Mouse (Mus musculus) forebrain, embryonic 13.5 days (tissue): Measurements from ENCODE around the gene Fam98a. TPM values are rescaled to one million over a fixed set of nuclear protein-coding genes. Genes with fewer than 3 reads are reported as not detected.

ENCODE experiments used
- ATAC-seq: fragments of 200-750 bp; cut with Nextera tagmentation; 2 replicates; pipeline ENCODE4 v1.8.0; 2017
- H3K27ac ChIP-seq: fragments of 300-500 bp; sonication (generic); 2 replicates; pipeline ENCODE4 v1.5.1; 2015; ENCODE audit warnings: inconsistent platforms, mild to moderate bottlenecking, moderate library complexity
- H3K27me3 ChIP-seq: fragments of 300-500 bp; sonication (generic); 2 replicates; pipeline ENCODE4 v1.6.1; 2015; ENCODE audit warnings: mild to moderate bottlenecking, inconsistent platforms
- H3K36me3 ChIP-seq: fragments of 300-500 bp; sonication (generic); 2 replicates; pipeline ENCODE4 v1.6.1; 2015; ENCODE audit warnings: mild to moderate bottlenecking, inconsistent platforms; ENCODE audit not compliant: poor library complexity, severe bottlenecking
- H3K4me1 ChIP-seq: fragments of 300-500 bp; sonication (generic); 2 replicates; pipeline ENCODE4 v1.6.1; 2015; ENCODE audit warnings: inconsistent platforms
- H3K4me2 ChIP-seq: fragments of 300-500 bp; sonication (generic); 2 replicates; pipeline ENCODE4 v1.6.1; 2015; ENCODE audit warnings: inconsistent platforms, mild to moderate bottlenecking, moderate library complexity
- H3K4me3 ChIP-seq: fragments of 300-500 bp; sonication (generic); 2 replicates; pipeline ENCODE4 v1.5.1; 2015; ENCODE audit warnings: mild to moderate bottlenecking, inconsistent platforms
- H3K9ac ChIP-seq: fragments of 300-500 bp; sonication (generic); 2 replicates; pipeline ENCODE4 v1.6.1; 2015; ENCODE audit warnings: mild to moderate bottlenecking, inconsistent platforms
- H3K9me3 ChIP-seq: fragments of 300-500 bp; sonication (generic); replicated peaks from 2 replicates; pipeline ENCODE4 v1.6.1; 2016; ENCODE audit warnings: inconsistent platforms
- WGBS: fragments of 180-500 bp; shearing (Covaris S2); methylation state at CpG from one replicate; pipeline ENCODE4 v1.1.7; 2015; 5-methylcytosine and 5-hydroxymethylcytosine counted together
- polyA plus RNA-seq: library from polyadenylated mRNA; unstranded; fragments of >200 nt; fragmentation: Nextera tagmentation; extraction: Ambion mirVana; gene quantifications from 2 replicates; pipeline ENCODE4 v1.2.1, GENCODE M21; 2015

The Fam98a gene
- polyA plus RNA-seq, 1 experiment from 2014 or later = 31.9 TPM

GRCm38 (mm10) chr17:75518181-75518901 is 33.4 kb downstream of the Fam98a start:
- Histone ChIP-seq H3K27me3 (no peaks in the 10 kb centered on the region), H3K9me3 (no peaks in the 10 kb centered on the region), H3K27ac (no peak overlapping the region), H3K4me1 (peaks cover 7% of the 10 kb centered on the region; the same call in 1 of the 2 replicates), H3K36me3 (no peaks in the 10 kb centered on the region), H3K4me3 (no peak overlapping the region), H3K4me2 (no peak overlapping the region), H3K9ac (no peak overlapping the region)
- no peak for ATAC-seq
- WGBS = 61% methylated on average over 8 of the region's 8 CpGs

GRCm38 (mm10) chr17:75516591-75516990 is 35.2 kb downstream of the Fam98a start:
- Histone ChIP-seq H3K9me3 (no peaks in the 10 kb centered on the region), H3K27ac (no peak overlapping the region), H3K27me3 (no peaks in the 10 kb centered on the region), H3K4me2 (no peak overlapping the region), H3K4me1 (peaks cover 6% of the 10 kb centered on the region; the same call in 1 of the 2 replicates), H3K4me3 (no peak overlapping the region), H3K9ac (no peak overlapping the region), H3K36me3 (no peaks in the 10 kb centered on the region)
- WGBS = 90% methylated on average over 4 of the region's 4 CpGs
- no peak for ATAC-seq

- H3K9me3 ChIP-seq = no peaks in the 10 kb centered on the region
- H3K9ac ChIP-seq = no peak overlapping the region
- WGBS = 89% methylated on average over 5 of the region's 5 CpGs
Observed at GRCm38 (mm10) chr17:75509257-75509656, 42.5 kb downstream of the Fam98a start.

GRCm38 (mm10) chr17:75506708-75507641 is 44.8 kb downstream of the Fam98a start:
- no peak for ATAC-seq
- WGBS = 84% methylated on average over 10 of the region's 10 CpGs

More at GRCm38 (mm10) chr17:75509257-75509656, 42.5 kb downstream of the Fam98a start:
- H3K4me2 ChIP-seq = no peak overlapping the region
- no peaks in the 10 kb centered on the region for H3K36me3 ChIP-seq
- no peak for ATAC-seq
- H3K27ac ChIP-seq = no peak overlapping the region
- H3K27me3 ChIP-seq = no peaks in the 10 kb centered on the region
- H3K4me1 ChIP-seq = no peaks in the 10 kb centered on the region
- H3K4me3 ChIP-seq = no peak overlapping the region

GRCm38 (mm10) chr17:75506097-75506675 is 45.6 kb downstream of the Fam98a start:
- no peak overlapping the region for H3K4me2 ChIP-seq
- H3K36me3 ChIP-seq = no peaks in the 10 kb centered on the region
- ATAC-seq = no peak
- WGBS = 90% methylated on average over 10 of the region's 10 CpGs
- no peaks in the 10 kb centered on the region for H3K4me1 ChIP-seq
- no peaks in the 10 kb centered on the region for H3K9me3 ChIP-seq
- H3K27ac ChIP-seq = no peak overlapping the region
- no peak overlapping the region for H3K9ac ChIP-seq
- H3K4me3 ChIP-seq = no peak overlapping the region
- no peaks in the 10 kb centered on the region for H3K27me3 ChIP-seq

More at GRCm38 (mm10) chr17:75506708-75507641, 44.8 kb downstream of the Fam98a start:
- H3K4me3 ChIP-seq = no peak overlapping the region
- H3K27ac ChIP-seq = no peak overlapping the region
- H3K4me2 ChIP-seq = no peak overlapping the region
- H3K27me3 ChIP-seq = no peaks in the 10 kb centered on the region
- H3K4me1 ChIP-seq = no peaks in the 10 kb centered on the region
- no peaks in the 10 kb centered on the region for H3K36me3 ChIP-seq
- H3K9me3 ChIP-seq = no peaks in the 10 kb centered on the region
- no peak overlapping the region for H3K9ac ChIP-seq

GRCm38 (mm10) chr17:75505053-75505452 is 46.7 kb downstream of the Fam98a start:
- ATAC-seq = no peak
- Histone ChIP-seq H3K27ac (no peak overlapping the region), H3K27me3 (no peaks in the 10 kb centered on the region), H3K36me3 (no peaks in the 10 kb centered on the region), H3K4me1 (no peaks in the 10 kb centered on the region), H3K4me2 (no peak overlapping the region), H3K4me3 (no peak overlapping the region), H3K9ac (no peak overlapping the region), H3K9me3 (no peaks in the 10 kb centered on the region)
- 93% methylated on average over 5 of the region's 5 CpGs for WGBS

- Histone ChIP-seq H3K4me3 (no peak overlapping the region), H3K4me2 (no peak overlapping the region), H3K9me3 (no peaks in the 10 kb centered on the region), H3K27me3 (no peaks in the 10 kb centered on the region), H3K4me1 (no peaks in the 10 kb centered on the region), H3K9ac (no peak overlapping the region), H3K36me3 (no peaks in the 10 kb centered on the region), H3K27ac (no peak overlapping the region)
- 88% methylated on average over 3 of the region's 3 CpGs for WGBS
- ATAC-seq = no peak
Observed at GRCm38 (mm10) chr17:75503031-75503430, 48.7 kb downstream of the Fam98a start.

GRCm38 (mm10) chr17:75498241-75498651 is 53.5 kb downstream of the Fam98a start:
- Histone ChIP-seq H3K27ac (no peak overlapping the region), H3K9me3 (no peaks in the 10 kb centered on the region), H3K4me1 (no peaks in the 10 kb centered on the region), H3K36me3 (no peaks in the 10 kb centered on the region), H3K4me3 (no peak overlapping the region), H3K9ac (no peak overlapping the region), H3K4me2 (no peak overlapping the region), H3K27me3 (no peaks in the 10 kb centered on the region)
- ATAC-seq = no peak
- WGBS = 91% methylated on average over 6 of the region's 6 CpGs

GRCm38 (mm10) chr17:75495213-75495612 is 56.5 kb downstream of the Fam98a start:
- H3K4me3 ChIP-seq = no peak overlapping the region
- ATAC-seq = no peak
- no peak overlapping the region for H3K4me2 ChIP-seq
- no peak overlapping the region for H3K27ac ChIP-seq
- 77% methylated on average over 4 of the region's 4 CpGs for WGBS
- no peaks in the 10 kb centered on the region for H3K36me3 ChIP-seq
- no peaks in the 10 kb centered on the region for H3K27me3 ChIP-seq
- no peak overlapping the region for H3K9ac ChIP-seq
- H3K9me3 ChIP-seq = no peaks in the 10 kb centered on the region
- H3K4me1 ChIP-seq = no peaks in the 10 kb centered on the region

Other genes starting within 250 kb of the Fam98a start
- 4.8 and 5.0 TPM in 2 replicates for gene Rasgrp3, start 116.0 kb downstream of the Fam98a start, polyA plus RNA-seq